Mouse (Mus musculus) thymus, postnatal 0 days (tissue): ENCODE data around the gene D430041D05Rik. TPM values are rescaled to one million over a fixed set of nuclear protein-coding genes. Genes with fewer than 3 reads are reported as not detected.

Source experiments
- DNase-seq: peaks from one replicate; pipeline ENCODE4 v3.0.0-alpha.2; 2015; ENCODE audit warnings: low spot score
- polyA plus RNA-seq: library from polyadenylated mRNA; unstranded; fragments of >200 nt; fragmentation: Nextera tagmentation; extraction: Ambion mirVana; gene quantifications from 2 replicates; pipeline ENCODE4 v1.2.1, GENCODE M21; 2015

D430041D05Rik gene
- polyA plus RNA-seq, 1 experiment from 2014 or later, result 1.1 TPM

DNA sequence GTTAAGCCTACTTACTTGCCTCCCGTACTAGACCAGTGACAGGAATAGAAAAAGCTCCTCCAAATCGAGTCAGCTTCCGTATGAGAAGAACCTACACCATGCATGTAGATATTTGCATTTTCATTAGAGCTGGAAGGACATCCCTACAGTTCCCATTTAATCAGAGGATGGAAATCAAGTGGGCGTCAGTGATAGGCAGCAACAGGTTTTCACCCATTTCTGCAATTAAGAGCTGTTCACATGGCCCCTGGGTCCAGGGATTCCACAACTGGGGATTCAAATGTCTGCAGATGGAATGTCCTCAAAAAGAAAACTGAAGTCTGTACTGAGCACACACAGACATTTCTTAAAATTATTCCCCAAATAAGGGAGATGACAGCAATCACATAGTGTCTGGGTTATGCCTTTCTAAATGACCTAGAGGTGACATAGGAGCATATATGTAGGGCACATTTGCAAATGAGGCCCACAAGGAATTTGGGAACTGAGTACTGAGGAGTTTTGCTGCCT is 246.8 kb downstream of the D430041D05Rik start:
- no peak for DNase-seq

DNA sequence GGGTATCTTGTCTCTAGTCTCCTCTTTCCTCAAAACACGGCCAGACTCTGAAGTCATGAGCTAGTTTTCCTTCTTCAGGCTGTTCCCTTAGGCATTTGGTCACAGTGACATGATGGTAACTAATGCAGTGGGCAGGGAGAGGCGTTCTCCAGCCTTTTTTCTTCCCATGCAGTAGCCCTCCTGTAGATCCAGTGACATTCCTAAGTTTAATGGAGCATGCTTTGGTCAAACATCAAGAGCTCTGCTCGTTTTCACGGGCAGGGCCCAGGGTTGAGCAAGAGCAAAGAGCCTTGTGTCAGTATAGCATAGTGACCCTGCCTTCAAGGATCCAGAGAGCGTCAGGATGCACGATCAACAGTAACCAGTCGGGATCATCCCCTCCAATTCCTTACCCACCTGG is 247.4 kb downstream of the D430041D05Rik start:
- no peak for DNase-seq

DNA sequence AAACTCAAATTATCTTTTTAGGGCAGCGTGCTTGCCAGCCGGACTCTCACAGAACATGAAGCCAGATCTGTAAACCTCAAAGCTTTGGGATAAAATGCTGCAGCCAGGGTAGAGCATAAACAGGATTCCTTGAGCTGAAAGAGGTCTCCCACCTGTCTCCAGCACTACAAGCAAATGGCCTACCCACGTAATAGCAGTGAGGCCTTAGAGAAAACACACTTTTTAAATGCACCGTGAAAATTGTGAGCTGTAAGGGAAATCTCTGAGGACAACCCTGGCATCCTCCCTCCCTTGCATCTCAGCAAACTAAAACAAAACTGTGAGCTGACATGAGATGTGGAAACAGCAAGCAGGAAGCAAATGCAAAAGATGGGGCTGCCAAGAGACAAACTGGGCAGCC is 253.0 kb downstream of the D430041D05Rik start:
- DNase-seq, result no peak

DNA sequence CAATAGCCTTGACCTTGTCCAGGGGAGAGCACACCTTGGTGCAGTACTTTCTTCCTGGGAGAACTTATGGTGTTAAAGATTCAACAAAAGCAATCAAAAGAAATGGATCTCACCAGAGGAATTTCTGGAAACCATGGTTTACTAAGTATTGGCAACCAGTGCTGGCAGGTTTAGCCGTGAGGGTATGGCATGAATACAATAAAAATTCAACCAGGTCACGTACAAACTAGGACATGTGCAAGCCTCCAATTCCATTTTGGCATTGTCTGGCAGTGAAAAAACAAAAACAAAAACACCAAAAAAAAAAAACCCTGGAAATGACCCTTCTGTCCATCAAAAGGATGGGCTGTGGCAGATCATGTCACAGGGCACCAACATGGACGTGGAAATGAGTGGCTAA is 256.9 kb downstream of the D430041D05Rik start:
- DNase-seq, result no peak

DNA sequence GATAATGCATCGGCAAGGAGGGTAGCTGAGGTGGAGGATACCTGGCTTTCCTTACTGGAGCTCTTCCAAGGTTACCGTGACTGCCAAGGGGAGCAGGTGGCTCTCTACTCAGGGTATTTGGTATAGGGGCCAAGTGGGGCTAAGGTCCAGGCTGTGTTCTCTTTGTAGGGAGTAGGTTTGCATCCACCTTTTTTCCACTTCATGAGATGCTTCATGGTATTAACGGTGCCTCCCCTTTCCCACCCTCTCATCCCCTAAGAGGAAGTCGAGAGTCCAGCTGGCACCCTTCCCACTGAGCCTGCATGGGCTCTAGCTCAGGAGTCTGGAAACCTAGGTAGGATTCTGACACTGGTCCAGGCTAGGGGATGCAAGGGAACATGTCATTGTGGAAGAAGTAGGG is 257.5 kb downstream of the D430041D05Rik start:
- no peak for DNase-seq

DNA sequence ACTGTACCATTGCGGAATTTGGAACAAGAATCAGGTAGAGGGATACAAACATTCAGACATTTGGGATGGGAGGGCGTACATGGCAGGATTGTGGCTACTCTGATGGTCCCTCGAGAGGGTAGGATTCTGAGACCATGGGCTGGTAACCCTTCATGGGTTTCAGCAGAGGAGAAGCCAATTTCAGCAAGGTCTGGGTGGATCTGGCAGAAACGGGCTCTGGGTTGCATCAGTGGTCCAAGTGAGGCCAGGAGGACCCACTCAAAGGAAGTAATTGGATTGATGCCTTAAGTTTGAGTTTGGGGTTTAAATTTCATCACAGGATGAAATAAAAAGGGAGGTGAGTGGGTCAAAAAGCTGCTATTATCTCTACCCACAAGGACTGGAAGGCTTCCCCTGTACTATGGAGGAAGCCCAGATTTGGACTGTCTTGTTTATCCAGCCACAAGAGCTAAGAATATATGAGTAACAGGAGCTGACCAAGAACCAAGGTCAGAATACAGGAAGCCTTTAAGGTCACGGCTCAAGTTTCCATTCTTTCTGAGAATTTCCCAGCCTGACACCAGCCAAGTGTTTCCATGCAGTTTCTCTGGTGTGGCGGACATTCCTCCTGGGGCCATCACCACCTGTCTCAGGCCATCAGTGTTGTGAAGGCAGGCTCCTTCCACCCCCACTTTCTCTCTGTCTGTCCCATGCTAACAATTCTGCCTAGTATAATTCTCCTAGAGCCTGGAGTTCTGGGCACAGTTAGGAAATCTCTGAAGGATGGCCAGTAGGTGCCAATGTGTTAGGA is 260.0 kb downstream of the D430041D05Rik start:
- DNase-seq, result no peak

DNA sequence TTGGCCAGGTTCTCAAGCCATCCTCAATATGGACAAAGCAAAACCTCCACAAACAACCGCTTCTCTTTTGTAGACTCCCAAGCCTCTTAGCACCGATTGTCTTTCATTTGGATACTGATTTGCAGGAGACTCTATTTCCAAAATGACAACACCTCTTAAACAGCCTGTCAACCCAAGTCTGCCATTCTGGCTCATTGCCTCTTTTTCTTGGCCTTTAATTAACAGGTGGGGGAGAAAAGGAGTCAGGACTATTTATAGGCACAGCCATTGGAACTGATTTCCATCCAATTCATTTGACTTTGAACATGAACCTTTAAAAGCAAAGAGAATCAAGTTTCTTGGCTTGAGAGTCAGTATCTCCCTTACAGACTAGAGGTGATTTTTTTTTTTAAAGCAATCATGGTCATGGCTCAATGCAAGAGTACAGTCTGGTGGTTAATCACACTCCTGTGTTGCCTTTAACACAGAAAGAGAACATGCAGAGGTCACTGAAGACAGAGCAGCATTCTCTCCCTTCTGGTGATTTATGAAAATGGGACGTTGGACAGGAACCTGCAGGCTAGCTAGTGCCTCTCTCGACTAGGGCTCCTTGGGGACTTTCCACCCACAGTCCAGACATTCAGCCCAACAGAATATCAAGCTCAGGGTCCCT is 262.8 kb downstream of the D430041D05Rik start:
- DNase-seq, result no peak

DNA sequence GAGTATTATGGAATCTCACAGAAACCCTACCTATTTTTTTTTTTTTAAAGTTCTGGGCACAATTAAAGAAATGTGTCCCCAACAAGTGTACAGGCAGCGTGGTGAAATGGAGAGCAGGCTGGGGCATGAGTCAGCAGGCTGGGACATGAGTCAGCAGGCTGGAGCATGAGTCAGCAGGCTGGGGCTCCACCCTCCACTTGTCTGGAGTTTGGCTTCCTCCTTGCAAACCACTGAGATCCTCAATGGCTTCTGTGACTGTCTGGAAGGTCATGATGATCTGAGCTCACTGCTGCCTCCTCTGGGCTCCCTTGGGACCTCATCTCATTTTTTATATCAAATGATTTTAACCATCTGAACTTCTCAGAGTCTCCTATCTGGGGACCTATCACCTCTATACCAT is 264.8 kb downstream of the D430041D05Rik start:
- peak; percentile 21 for DNase-seq

DNA sequence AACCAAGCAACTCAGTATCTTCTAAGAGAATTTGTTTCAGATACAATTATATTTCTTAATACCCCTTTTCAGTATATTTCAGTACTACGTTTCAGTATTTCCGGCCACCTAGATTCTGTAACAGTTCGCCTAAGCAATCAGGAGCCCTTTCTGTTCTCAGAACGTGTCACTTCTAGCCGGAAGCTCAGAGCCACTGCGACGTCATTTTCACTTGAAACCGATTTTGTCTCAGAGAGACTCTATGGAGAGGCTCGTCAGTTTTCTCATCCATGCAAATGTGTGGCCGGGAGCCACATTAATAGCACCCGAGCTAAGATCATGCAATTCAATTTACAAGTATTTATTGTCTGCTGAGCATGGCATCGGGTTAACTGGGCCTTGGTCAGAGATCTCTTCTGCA is 266.8 kb downstream of the D430041D05Rik start:
- no peak for DNase-seq

DNA sequence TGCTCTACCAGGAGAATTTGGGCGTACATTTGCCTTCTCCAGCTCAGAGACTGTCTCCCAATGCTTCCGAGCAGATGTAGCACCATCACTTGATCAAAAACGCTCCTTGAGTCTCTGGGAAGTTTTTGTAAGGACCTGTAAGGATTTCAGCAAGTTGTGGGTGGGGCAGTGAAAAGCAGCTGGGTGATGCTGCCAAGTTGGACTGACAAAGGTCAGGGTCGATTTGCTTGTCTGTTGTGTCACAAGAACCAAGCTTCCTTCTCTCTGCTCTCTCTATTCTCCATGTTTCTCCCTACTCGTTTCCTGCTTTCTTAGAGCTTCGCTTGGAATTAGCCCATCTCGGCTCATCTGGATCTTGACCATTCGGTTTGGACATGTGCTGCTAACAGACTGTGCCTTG is 268.7 kb downstream of the D430041D05Rik start:
- DNase-seq, result no peak

DNA sequence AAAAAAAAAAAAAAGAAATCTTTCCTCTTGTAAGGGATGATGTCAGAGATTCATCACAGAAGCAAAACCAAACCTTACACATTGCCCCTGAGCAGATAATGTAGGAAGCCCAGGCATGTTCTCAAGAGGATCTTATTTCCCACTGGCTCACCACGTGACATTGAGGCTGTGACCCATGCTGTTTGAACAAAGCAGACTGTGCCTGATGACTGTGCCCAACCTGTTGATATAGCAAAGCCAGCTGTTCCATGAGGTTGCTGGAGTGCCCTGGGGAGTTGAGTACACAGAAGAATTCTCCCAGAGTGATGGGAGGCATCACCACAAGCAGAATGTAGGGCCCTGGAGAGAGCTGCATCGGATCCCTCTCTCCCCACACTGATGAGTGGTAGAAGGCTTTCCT is 274.9 kb downstream of the D430041D05Rik start:
- no peak for DNase-seq

DNA sequence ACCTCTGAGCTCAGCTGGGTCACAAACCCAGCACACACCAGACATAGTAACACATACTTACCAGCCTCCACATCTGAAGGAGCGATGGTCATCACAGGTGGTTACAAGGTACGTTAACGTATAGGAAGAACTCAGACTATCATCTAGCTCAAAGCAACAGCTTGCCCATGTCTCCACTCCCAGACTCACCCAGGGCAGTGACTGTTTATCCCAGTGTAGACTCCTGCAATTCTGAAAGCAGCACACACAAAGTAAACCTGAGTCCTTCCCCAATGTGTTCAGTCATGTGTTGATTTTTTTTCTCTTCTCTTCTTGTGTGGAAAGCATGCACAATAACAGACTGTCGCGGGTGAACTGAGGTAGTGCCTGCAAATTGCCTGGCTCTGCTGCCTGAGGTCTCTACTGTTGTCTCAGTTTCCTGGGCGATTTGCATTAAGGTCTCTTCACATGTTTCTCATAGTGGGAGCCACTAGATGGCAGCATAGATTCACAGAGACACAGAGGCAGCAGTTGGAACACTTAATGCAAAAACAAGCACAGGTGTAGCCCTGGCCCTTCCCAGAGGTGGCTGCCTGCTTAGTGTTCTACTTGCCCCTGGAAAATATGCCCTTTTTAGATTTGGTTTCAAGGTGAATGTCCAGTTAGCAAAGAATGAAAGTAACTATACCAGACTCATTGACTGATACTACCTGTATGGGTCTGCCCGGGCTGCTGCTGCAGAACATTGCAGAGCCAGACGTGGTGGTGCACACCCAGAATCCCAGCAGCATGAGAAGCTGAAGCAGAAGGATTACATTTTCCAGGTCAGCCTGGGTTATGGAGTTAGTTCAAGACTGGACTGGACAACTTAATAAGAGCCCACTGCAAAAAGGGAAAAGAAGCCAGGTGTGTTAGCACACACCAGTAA is 276.4 kb downstream of the D430041D05Rik start:
- peak; percentile 83 for DNase-seq

DNA sequence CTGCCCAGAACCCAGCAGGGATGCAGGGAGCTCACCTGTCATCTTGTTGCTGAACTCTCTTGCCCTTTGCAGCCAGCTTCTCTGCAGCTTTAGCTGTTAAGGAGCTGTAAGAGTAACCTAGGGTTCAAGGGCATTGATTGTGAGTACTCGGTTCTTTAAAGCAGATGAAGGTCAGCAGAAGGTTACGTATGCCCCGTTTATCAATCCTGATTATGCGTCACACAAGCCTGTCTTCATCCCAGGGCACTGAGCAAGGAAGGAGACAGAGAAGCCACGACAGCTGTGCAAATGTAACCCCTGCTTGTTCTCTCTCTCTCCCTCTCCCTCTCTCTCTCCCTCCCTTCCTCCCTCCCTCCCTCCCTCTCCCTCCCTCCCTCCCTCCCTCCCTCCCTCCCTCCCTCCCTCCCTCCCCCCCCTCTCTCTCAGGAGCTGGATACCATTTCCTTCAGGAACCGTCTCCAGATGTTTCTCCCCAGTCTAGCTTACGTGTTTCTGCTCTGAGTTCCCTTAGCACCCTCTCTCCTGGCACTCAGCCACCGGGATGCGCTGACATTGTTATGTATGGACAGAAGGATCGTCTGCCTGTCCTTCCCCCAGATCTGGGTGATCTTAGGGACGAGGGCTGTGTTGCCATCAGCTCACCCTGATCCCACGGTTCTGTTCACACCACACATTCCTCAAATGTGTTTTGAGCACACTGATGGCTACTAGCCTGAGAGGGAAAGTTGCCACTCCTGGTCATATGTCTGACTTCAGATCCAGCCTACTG is 277.6 kb downstream of the D430041D05Rik start:
- no peak for DNase-seq

DNA sequence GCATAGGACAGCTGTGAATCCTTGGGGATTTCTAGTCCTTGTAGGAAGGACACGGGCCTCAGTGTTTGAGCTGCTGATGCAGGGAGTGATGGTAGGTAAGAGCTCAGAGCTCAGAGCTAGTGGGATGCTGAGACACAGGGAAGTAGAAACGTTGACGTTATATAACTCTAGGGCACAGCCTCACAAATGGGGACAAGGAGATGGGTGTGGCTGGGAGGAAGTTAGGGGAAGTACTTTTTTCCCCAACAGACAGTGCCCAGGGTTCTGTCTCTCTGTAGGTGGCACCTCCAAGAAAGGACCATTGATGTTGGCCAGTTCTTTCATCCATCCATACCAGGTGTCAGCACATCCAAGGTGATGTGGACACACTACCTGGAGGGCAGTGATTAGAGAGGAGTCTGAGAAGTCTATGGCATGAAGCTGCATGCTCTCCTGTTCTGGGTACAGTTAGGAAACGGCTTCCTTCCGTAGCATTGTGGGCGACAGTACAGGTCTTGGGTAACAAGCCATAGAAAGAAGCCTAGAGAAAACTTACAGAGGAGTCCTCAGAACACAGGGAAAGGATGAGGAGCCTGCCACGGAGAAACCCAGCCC is 278.4 kb downstream of the D430041D05Rik start:
- DNase-seq, result no peak

DNA sequence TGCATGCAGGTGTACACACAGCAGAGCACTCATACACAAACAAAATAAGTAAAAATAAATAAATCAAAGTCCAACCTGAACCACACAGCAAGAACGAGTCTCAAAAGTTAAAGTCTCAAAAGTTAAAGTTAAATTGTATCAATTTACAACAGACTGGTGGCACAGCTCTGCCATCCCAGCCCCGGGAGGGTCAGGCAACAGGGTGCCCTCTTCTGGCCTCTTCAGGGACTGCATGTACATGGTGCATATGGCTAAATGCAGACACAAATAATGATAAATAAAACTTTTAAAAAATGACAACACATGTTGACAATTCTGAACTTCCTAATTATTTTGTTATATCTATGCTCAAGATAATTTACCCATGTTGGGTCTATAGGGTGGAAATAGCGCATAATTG is 279.8 kb downstream of the D430041D05Rik start:
- peak; percentile 31 for DNase-seq

DNA sequence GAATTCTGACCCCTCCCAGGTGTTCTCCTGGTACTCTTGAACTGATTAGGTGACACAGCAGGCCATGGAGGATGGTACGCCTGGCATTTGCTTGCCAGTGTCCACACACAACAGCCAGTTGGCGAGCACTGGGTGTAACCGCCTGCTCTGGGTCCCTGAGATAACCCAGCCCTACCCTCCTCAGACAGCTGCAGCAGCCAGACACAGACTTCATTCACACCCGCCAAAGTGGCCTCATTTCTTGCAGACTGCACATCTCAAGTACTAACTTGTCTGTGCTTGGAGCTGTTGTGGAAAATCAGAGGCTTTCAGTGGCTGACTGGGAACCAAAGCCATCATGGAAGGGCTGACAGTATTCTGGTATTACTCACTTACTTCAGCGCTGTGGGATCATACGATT is 280.6 kb downstream of the D430041D05Rik start:
- DNase-seq, result no peak

DNA sequence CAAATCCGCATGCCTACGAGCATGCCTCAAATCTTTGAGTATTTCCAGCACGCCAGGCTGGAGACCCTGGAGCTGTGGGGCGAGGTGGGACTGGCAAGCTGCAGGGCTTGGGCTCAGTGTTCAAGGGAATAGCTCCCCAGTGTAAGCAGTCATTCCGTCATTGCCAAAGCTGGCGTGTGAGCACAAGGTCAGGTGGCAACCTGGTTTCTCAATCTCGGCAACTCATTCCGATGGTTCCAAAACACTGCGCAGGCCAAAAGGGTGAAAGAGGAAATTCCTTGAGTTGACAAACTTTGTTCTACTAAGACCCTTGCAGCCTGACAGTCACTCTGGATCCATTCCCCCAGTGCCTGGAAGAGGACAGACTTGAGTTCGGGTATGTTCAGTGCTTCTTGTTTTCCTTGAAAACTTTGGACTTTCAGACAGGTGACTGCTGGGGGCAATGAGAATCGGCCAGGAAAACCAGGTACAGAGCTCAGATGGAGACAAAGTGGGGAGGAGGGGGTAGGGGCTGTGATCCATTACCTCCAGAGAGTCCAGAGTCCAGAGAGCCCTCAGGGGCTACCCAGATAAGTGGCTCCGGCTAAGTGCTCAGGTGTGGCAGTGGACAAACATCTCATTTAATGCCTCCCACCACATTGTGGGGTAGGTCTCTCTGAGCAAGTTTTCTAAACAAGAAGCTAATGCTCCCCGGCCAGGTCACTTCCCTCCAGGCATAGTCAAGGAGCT is 281.8 kb downstream of the D430041D05Rik start:
- DNase-seq, result no peak

DNA sequence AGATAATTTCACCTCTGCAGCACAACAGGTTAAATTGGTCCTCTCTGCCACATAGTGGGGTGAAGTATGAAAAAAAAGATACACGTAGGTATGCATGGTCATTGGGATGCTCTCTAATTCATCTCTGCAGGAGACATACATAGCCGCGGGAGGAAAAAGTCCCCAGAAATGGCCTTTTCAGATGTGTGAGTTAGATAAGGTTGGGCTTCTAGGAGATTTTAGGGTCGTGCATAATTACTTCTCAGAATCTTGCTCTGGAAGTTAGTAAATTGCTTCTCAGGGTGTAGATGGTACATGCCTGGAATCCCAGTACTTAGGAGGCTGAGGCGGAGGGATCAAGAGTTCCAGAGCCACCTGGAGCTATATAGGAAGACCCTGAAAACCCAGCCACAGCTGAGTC is 286.7 kb downstream of the D430041D05Rik start:
- no peak for DNase-seq

DNA sequence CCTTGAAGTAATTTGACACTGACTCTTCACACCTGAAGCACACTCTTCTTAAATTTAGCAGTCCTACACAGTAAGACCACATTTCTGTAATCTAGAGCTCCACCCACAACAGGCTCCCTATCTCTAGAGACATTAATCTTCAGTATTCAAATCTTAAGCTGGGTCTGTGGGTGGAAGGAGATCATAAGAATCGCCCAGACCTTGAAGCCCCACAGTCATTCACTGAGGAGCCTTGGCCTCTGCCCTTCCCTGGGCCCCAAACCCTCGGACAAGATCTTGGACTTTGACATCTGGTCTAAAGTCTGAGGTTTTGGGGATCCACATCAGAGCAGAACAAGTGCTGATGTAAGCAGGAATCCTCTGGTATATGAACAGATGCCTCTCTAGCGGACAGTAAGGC is 287.3 kb downstream of the D430041D05Rik start:
- DNase-seq, result no peak
